Mouse (Mus musculus) layer of hippocampus, adult 9-11 months (tissue): Measurements from ENCODE around the gene Lingo3.
A peak's percentile ranks its signal among the peaks of the same experiment; 100 is the strongest.

Experiments
- DNase-seq: peaks from one replicate; pipeline ENCODE4 v3.0.0; 2022

The Lingo3 gene

GRCm38 (mm10) chr10:80798150-80799006 is 45.5 kb downstream of the Lingo3 start, which contains the start of the genes Sf3a2 and Plekhj1:
Gene Sf3a2 (plus strand): TSS chr10:80798198.
Gene Plekhj1 (minus strand): TSS chr10:80798626.
- DNase-seq = peak; percentile 97

- no peak for DNase-seq
These were observed 46.4 kb downstream of the Lingo3 start for GRCm38 (mm10) chr10:80797186-80798149.

GRCm38 (mm10) chr10:80796307-80796848 is 47.5 kb downstream of the Lingo3 start:
- no peak for DNase-seq

GRCm38 (mm10) chr10:80794750-80795149 is 49.1 kb downstream of the Lingo3 start:
- no peak for DNase-seq

GRCm38 (mm10) chr10:80793803-80794202 is 50.0 kb downstream of the Lingo3 start:
- no peak for DNase-seq

GRCm38 (mm10) chr10:80793033-80793784 is 50.6 kb downstream of the Lingo3 start:
- DNase-seq = no peak

- no peak for DNase-seq
These were observed 51.4 kb downstream of the Lingo3 start for GRCm38 (mm10) chr10:80792175-80793032.

- DNase-seq = no peak
These were observed 52.2 kb downstream of the Lingo3 start for GRCm38 (mm10) chr10:80791476-80792174.

GRCm38 (mm10) chr10:80790761-80791404 is 53.0 kb downstream of the Lingo3 start:
- DNase-seq = no peak

GRCm38 (mm10) chr10:80787517-80787916 is 56.3 kb downstream of the Lingo3 start:
- DNase-seq = no peak

- DNase-seq = no peak
These were observed 57.9 kb downstream of the Lingo3 start for GRCm38 (mm10) chr10:80785963-80786362.

GRCm38 (mm10) chr10:80784871-80785270 is 59.0 kb downstream of the Lingo3 start:
- DNase-seq = no peak

- no peak for DNase-seq
These were observed 59.5 kb downstream of the Lingo3 start for GRCm38 (mm10) chr10:80784302-80784701.
